Mouse (Mus musculus) brain, embryonic 18.5 days (tissue): ENCODE data around the gene Epb41l5.

Experiments
- DNase-seq: peaks from one replicate; pipeline ENCODE4 v3.0.0-alpha.2; 2012; ENCODE audit warnings: low read depth, low spot score

Epb41l5 gene

GRCm38 (mm10) chr1:119648205-119649111 lies at the start of gene Epb41l5:
Gene Epb41l5, minus strand, starts transcription at chr1:119649000.
- peak; percentile 64 for DNase-seq

GRCm38 (mm10) chr1:119696860-119697259 lies 48.1 kb upstream of the Epb41l5 start:
- no peak for DNase-seq

GRCm38 (mm10) chr1:119685773-119686558 lies 37.2 kb upstream of the Epb41l5 start:
- DNase-seq: no peak

GRCm38 (mm10) chr1:119681663-119682213 lies 32.9 kb upstream of the Epb41l5 start:
- no peak for DNase-seq

GRCm38 (mm10) chr1:119674984-119675383 lies 26.2 kb upstream of the Epb41l5 start:
- no peak for DNase-seq

GRCm38 (mm10) chr1:119666904-119667303 lies 18.1 kb upstream of the Epb41l5 start:
- DNase-seq: no peak

- no peak for DNase-seq
Measured at GRCm38 (mm10) chr1:119654307-119654706, 5.5 kb upstream of the Epb41l5 start.

- no peak for DNase-seq
Measured at GRCm38 (mm10) chr1:119650386-119650785, 1.6 kb upstream of the Epb41l5 start.

GRCm38 (mm10) chr1:119649627-119650026 lies 827 bp upstream of the Epb41l5 start:
- no peak for DNase-seq

GRCm38 (mm10) chr1:119646356-119646755 lies 2.4 kb downstream of the Epb41l5 start:
- DNase-seq: no peak

GRCm38 (mm10) chr1:119642367-119642766 lies 6.4 kb downstream of the Epb41l5 start:
- DNase-seq: no peak

- no peak for DNase-seq
Measured at GRCm38 (mm10) chr1:119641090-119641812, 7.5 kb downstream of the Epb41l5 start.

- no peak for DNase-seq
Measured at GRCm38 (mm10) chr1:119640006-119640405, 8.8 kb downstream of the Epb41l5 start.

- DNase-seq: no peak
Measured at GRCm38 (mm10) chr1:119637188-119638023, 11.4 kb downstream of the Epb41l5 start.

GRCm38 (mm10) chr1:119634746-119635145 lies 14.1 kb downstream of the Epb41l5 start:
- no peak for DNase-seq

- DNase-seq: no peak
Measured at GRCm38 (mm10) chr1:119630428-119630827, 18.4 kb downstream of the Epb41l5 start.

GRCm38 (mm10) chr1:119626837-119627236 lies 22.0 kb downstream of the Epb41l5 start:
- DNase-seq: no peak

- DNase-seq: no peak
Measured at GRCm38 (mm10) chr1:119624444-119624843, 24.4 kb downstream of the Epb41l5 start.

- no peak for DNase-seq
Measured at GRCm38 (mm10) chr1:119605396-119605795, 43.4 kb downstream of the Epb41l5 start.

GRCm38 (mm10) chr1:119602448-119602847 lies 46.4 kb downstream of the Epb41l5 start:
- DNase-seq: no peak

GRCm38 (mm10) chr1:119598855-119599254 lies 49.9 kb downstream of the Epb41l5 start:
- DNase-seq: no peak
